In the genomic region with DNA sequence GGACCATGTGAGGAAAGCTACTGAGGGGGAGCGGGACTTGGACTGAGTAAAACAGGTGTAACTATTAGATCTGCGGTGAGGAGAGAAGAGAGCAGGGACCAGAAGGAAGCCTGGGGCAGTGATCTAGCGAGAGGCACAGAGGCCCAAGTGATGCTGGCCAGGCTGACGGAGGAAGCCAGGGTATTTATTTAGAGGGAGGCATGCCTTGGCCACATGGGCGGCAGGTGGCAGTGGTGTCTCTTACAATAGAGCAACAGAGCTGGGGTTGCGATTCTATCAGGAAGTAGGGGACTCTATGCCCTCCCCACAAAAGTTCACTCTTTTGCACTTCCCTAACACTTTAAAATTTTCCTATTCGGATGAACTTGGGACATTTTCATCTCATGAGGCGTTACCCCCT, we compare ENCODE assay signal across 27 mouse cellular contexts.
DNase-seq lines count a peak whose midpoint lies in the region; ATAC-seq and TF ChIP-seq lines count a peak whose summit lies in the region.
"Had no signal": no experiment of that assay in that cellular context is flagged by ENCODE, and none has a peak within 500 bp of the region (broad histone marks: within the 10 kb centered on the region; RNA-seq: fewer than 3 reads in every experiment).

No protein-coding gene starts in this region.

- H3K4me1 ChIP-seq in kidney, postnatal 0 days (replicated peaks; ENCODE audit: insufficient read depth, low read length), result peaks cover under 1% of the 10 kb centered on the region; the same call in 1 of the 2 replicates
- H3K4me1 ChIP-seq in stomach, postnatal 0 days (replicated peaks; ENCODE audit: control insufficient read depth, insufficient read depth), result no peaks in the 10 kb centered on the region
- H3K4me1 ChIP-seq: embryonic facial prominence, embryonic 12.5 days; heart, embryonic 13.5 days; hindbrain, embryonic 15.5 days; liver, embryonic 12.5 days; midbrain, embryonic 13.5 days; neural tube, embryonic 15.5 days; stomach, embryonic 15.5 days had no signal

- peak overlapping the region; percentile 57 for H3K27ac ChIP-seq in kidney, postnatal 0 days
- no peak overlapping the region for H3K27ac ChIP-seq in stomach, postnatal 0 days (replicated peaks)
- H3K27ac ChIP-seq: embryonic facial prominence, embryonic 12.5 days; heart, embryonic 13.5 days; hindbrain, embryonic 15.5 days; liver, embryonic 12.5 days; macrophage; midbrain, embryonic 13.5 days; neural tube, embryonic 15.5 days; stomach, embryonic 15.5 days had no signal

- H3K36me3 ChIP-seq in kidney, postnatal 0 days (ENCODE audit: insufficient read depth, low read length), result peaks cover 43% of the 10 kb centered on the region
- H3K36me3 ChIP-seq in stomach, postnatal 0 days (ENCODE audit: control insufficient read depth, insufficient read depth, low read length), result peaks cover 30% of the 10 kb centered on the region

- DNase-seq in frontal cortex, postnatal 25 days (ENCODE audit: low spot score in 2 of 2), result no peak
- DNase-seq in kidney, postnatal 0 days (ENCODE audit: low spot score), result no peak
- no peak for DNase-seq in kidney, adult 8-10 months
- DNase-seq in layer of hippocampus, adult 9-11 months, result peak; percentile 53
- no peak for DNase-seq in layer of hippocampus, adult 18-20 months (ENCODE audit: low spot score in 2 of 2)
- no peak for DNase-seq in stomach, postnatal 0 days (ENCODE audit: low spot score)
- DNase-seq in spleen, postnatal 10 days (ENCODE audit: low spot score in 2 of 2), result no peak
- DNase-seq: adrenal gland, postnatal 10 days; cerebellum, adult 8-10 months; cerebellum, postnatal 25 days; gastrocnemius, postnatal 10 days; heart, postnatal 10 days; kidney, postnatal 36 days; layer of hippocampus, postnatal 36 days; left cerebral cortex, postnatal 4 days; liver, postnatal 0 days; right cerebral cortex, postnatal 14 days; thymus, postnatal 14 days had no signal

- no peaks in the 10 kb centered on the region for H3K27me3 ChIP-seq in kidney, postnatal 0 days (ENCODE audit: insufficient read depth, low read length)
- no peaks in the 10 kb centered on the region for H3K27me3 ChIP-seq in stomach, postnatal 0 days (ENCODE audit: control insufficient read depth, insufficient read depth, low read length)
- H3K27me3 ChIP-seq: embryonic facial prominence, embryonic 12.5 days; heart, embryonic 13.5 days; hindbrain, embryonic 15.5 days; liver, embryonic 12.5 days; midbrain, embryonic 13.5 days; neural tube, embryonic 15.5 days; stomach, embryonic 15.5 days had no signal

- 0 out of 2 replicates have a peak, but pooled peaks have one; percentile 31 for ATAC-seq in frontal cortex, adult (ENCODE audit: low TSS enrichment)
- ATAC-seq in kidney, postnatal 0 days (replicated peaks; ENCODE audit: low FRiP score, low read depth), result no peak
- no peak for ATAC-seq in stomach, postnatal 0 days (ENCODE audit: low FRiP score, low TSS enrichment)
- ATAC-seq: liver, embryonic 12.5 days; liver, postnatal 0 days; midbrain, embryonic 13.5 days had no signal

- no peak overlapping the region for H3K9ac ChIP-seq in kidney, postnatal 0 days (ENCODE audit: low read depth, low read length)
- no peak overlapping the region for H3K9ac ChIP-seq in stomach, postnatal 0 days (ENCODE audit: low read length)
- H3K9ac ChIP-seq: embryonic facial prominence, embryonic 12.5 days; heart, embryonic 13.5 days; hindbrain, embryonic 15.5 days; liver, embryonic 12.5 days; liver, postnatal 0 days; midbrain, embryonic 13.5 days; neural tube, embryonic 15.5 days; stomach, embryonic 15.5 days had no signal

- H3K9me3 ChIP-seq in kidney, postnatal 0 days (replicated peaks; ENCODE audit: low read length), result no peaks in the 10 kb centered on the region
- no peaks in the 10 kb centered on the region for H3K9me3 ChIP-seq in stomach, postnatal 0 days (ENCODE audit: control insufficient read depth, low read length)
- H3K9me3 ChIP-seq: embryonic facial prominence, embryonic 12.5 days; heart, embryonic 13.5 days; hindbrain, embryonic 15.5 days; liver, embryonic 12.5 days; midbrain, embryonic 13.5 days; neural tube, embryonic 15.5 days; stomach, embryonic 15.5 days had no signal

- TF ChIP-seq EP300 in stomach, postnatal 0 days (optimal IDR thresholded peaks at IDR 0.05), result no peak

- no peak overlapping the region for H3K4me3 ChIP-seq in kidney, postnatal 0 days (replicated peaks; ENCODE audit: low read depth, low read length)
- no peak overlapping the region for H3K4me3 ChIP-seq in stomach, postnatal 0 days (ENCODE audit: low read depth, low read length)
- H3K4me3 ChIP-seq: embryonic facial prominence, embryonic 12.5 days; heart, embryonic 13.5 days; hindbrain, embryonic 15.5 days; liver, embryonic 12.5 days; midbrain, embryonic 13.5 days; neural tube, embryonic 15.5 days; stomach, embryonic 15.5 days had no signal

- no peak overlapping the region for H3K4me2 ChIP-seq in kidney, postnatal 0 days (ENCODE audit: low read length)
- no peak overlapping the region for H3K4me2 ChIP-seq in stomach, postnatal 0 days (replicated peaks; ENCODE audit: low read depth)
- H3K4me2 ChIP-seq: embryonic facial prominence, embryonic 12.5 days; heart, embryonic 13.5 days; hindbrain, embryonic 15.5 days; liver, embryonic 12.5 days; midbrain, embryonic 13.5 days; neural tube, embryonic 15.5 days; stomach, embryonic 15.5 days had no signal

- TF ChIP-seq CTCF in kidney, postnatal 0 days (IDR thresholded peaks at IDR 0.05; ENCODE audit: low read depth), result peak; percentile 53; the same call in 1 of the 2 replicates
- TF ChIP-seq CTCF in stomach, postnatal 0 days (IDR thresholded peaks at IDR 0.05; ENCODE audit: low read depth), result peak; percentile 23; the same call in 1 of the 2 replicates

- 69% methylated on average over 8 of the region's 8 CpGs for WGBS in kidney, postnatal 0 days
- WGBS in stomach, postnatal 0 days, result 84% methylated on average over 8 of the region's 8 CpGs
